Mouse (Mus musculus) forebrain, postnatal 0 days (tissue): ENCODE data around the gene Foxd2. TPM values are rescaled to one million over a fixed set of nuclear protein-coding genes. Genes with fewer than 3 reads are reported as not detected.

ENCODE experiments used
- ATAC-seq: fragments of 200-750 bp; cut with Nextera tagmentation; 2 replicates; pipeline ENCODE4 v1.8.0; 2017; ENCODE audit warnings: mild to moderate bottlenecking, moderate library complexity
- DNase-seq: peaks from one replicate; pipeline ENCODE4 v3.0.0-alpha.2; 2015
- H3K27ac ChIP-seq: fragments of 300-500 bp; sonication (generic); 2 replicates; pipeline ENCODE4 v1.5.1; 2014; ENCODE audit warnings: low read depth, mild to moderate bottlenecking, antibody characterized with exemption, low read length, moderate library complexity, mixed read lengths
- H3K27me3 ChIP-seq: fragments of 300-500 bp; sonication (generic); 2 replicates; pipeline ENCODE4 v1.6.1; 2014; ENCODE audit warnings: mild to moderate bottlenecking, low read length, mixed read lengths; ENCODE audit not compliant: insufficient read depth
- H3K36me3 ChIP-seq: fragments of 300-500 bp; sonication (generic); 2 replicates; pipeline ENCODE4 v1.6.1; 2014; ENCODE audit warnings: mild to moderate bottlenecking, moderate library complexity; ENCODE audit not compliant: insufficient read depth
- H3K4me1 ChIP-seq: fragments of 300-500 bp; sonication (generic); 2 replicates; pipeline ENCODE4 v1.6.1; 2014; ENCODE audit warnings: antibody characterized with exemption; ENCODE audit not compliant: insufficient read depth
- H3K4me2 ChIP-seq: fragments of 300-500 bp; sonication (generic); 2 replicates; pipeline ENCODE4 v1.6.1; 2014; ENCODE audit warnings: low read depth, mild to moderate bottlenecking, moderate library complexity
- H3K4me3 ChIP-seq: fragments of 300-500 bp; sonication (generic); 2 replicates; pipeline ENCODE4 v1.5.1; 2014; ENCODE audit warnings: low read depth, low read length, mixed read lengths
- H3K9ac ChIP-seq: fragments of 300-500 bp; sonication (generic); 2 replicates; pipeline ENCODE4 v1.6.1; 2014; ENCODE audit warnings: mild to moderate bottlenecking
- H3K9me3 ChIP-seq: fragments of 300-500 bp; sonication (generic); 2 replicates; pipeline ENCODE4 v1.6.1; 2016; ENCODE audit warnings: low read length
- CTCF ChIP-seq: sonication (generic); IDR thresholded peaks from 2 replicates; pipeline ENCODE4 v1.5.1; 2016; ENCODE audit warnings: antibody characterized with exemption, control low read depth, low read depth
- WGBS: fragments of 180-500 bp; shearing (Covaris S2); extraction: QIAGEN DNeasy Blood & Tissue Kit; methylation state at CpG from one replicate; pipeline ENCODE4 v1.1.7; 2014; 5-methylcytosine and 5-hydroxymethylcytosine counted together
- polyA plus RNA-seq: library from polyadenylated mRNA; unstranded; fragments of >200 nt; fragmentation: Nextera tagmentation; extraction: Ambion mirVana; gene quantifications from 2 replicates; pipeline ENCODE4 v1.2.1, GENCODE M21; 2015
- total RNA-seq: library from RNA; depleted of rRNA; stranded (reverse); fragments of >200 nt; gene quantifications from 2 replicates; pipeline ENCODE4 v1.2.3, GENCODE M21; 2014; rRNA removed

Foxd2 gene
- total and polyA plus RNA-seq, 2 experiments from 2014 or later: 0.28 to 1.8 TPM

DNA sequence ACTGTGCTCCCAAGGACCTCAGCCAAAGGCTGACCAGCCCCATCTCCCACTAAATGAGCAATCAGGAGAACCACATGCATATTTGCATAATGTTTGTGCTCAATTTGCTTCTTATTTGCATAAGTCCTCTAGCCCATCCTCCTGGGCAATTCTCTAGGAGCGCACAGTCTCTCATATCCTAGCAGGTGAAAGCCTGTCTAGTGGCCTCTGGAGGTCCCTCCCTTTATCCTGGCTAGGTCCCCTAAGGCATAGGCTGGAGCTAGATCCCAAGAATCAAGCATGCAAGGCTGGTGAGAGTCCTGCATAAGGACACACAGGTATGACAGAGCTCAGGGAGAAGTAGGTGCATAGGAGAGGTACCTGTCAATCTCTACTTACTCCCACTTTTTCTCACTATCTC, 26.4 kb downstream of the Foxd2 start:
- Histone ChIP-seq H3K9me3 (no peaks in the 10 kb centered on the region), H3K36me3 (no peaks in the 10 kb centered on the region), H3K4me1 (no peaks in the 10 kb centered on the region), H3K4me3 (no peak overlapping the region), H3K27me3 (no peaks in the 10 kb centered on the region), H3K27ac (no peak overlapping the region), H3K4me2 (no peak overlapping the region), H3K9ac (no peak overlapping the region)
- DNase-seq (no peak), ATAC-seq (no peak)
- TF ChIP-seq CTCF: no peak
- WGBS: 73% methylated on average over 1 of the region's 1 CpGs

DNA sequence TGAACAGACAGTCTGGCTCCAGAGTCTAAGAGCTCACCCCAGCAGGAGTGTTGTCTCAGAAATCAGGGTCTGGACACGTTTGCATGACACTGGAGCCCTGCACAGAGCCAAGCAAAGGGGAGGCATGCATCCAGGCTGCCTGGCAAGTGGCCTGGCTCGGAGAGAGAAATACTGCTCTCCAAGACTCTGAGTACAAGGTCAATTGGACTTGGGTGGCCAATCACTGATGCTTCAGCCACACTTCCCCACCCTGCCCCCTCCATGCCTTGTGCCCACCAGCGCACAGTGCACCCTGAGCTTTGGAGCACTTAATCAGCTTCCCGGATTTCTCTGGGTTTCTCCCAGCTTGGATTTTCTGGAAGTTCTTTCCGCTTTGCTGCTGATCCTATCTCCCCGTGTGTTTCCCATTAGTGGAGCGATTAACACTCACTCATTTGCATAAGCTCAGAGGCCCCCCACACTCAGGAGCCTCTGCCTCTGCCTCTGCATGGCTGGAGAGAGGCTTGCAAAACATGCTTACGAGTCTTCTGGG, 32.2 kb downstream of the Foxd2 start:
- no peak for DNase-seq
- H3K27me3 ChIP-seq: no peaks in the 10 kb centered on the region
- ATAC-seq: no peak; the same call in 1 of the 2 replicates
- H3K9ac ChIP-seq: no peak overlapping the region
- no peaks in the 10 kb centered on the region for H3K4me1 ChIP-seq
- H3K4me3 ChIP-seq: no peak overlapping the region
- no peak overlapping the region for H3K27ac ChIP-seq
- no peak overlapping the region for H3K4me2 ChIP-seq
- 14% methylated on average over 8 of the region's 8 CpGs for WGBS
- no peaks in the 10 kb centered on the region for H3K36me3 ChIP-seq
- TF ChIP-seq CTCF: no peak
- no peaks in the 10 kb centered on the region for H3K9me3 ChIP-seq

DNA sequence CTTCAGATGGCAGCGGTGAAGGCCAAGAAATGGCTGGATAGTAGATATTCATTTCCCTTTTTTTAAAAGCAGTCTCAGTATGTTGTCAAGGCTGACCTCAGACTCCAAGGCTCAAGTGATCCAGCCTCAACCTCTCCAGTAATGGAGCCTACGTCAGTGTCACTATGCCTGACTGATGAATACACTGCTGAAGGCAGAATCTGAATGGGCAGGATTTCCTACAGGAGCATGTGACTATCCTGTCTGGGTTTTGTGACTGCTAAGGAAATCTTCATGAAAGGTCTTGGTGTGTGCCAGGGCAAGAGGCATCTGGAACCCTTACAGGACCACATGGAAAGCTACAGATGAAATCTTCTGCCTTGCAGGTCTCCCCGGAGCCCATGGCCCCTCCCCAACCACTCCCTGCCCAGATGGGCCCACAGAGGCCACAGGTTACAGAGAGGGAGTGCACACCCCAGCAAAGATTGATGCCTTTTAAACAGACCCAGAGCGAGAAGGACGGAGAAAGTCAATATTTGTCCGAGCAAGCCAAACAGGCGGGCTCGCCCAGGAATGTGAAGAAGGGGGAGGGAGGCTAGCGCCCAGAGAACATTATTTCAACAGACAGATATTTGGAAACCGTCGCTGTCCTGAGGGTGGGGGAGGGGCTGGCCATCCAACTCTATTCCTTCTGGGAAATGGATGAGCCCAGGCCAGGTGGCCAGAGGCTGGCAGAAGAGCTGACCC, 38.7 kb downstream of the Foxd2 start:
- H3K9ac ChIP-seq: no peak overlapping the region
- H3K27ac ChIP-seq: no peak overlapping the region
- H3K27me3 ChIP-seq: no peaks in the 10 kb centered on the region
- no peak overlapping the region for H3K4me2 ChIP-seq
- no peaks in the 10 kb centered on the region for H3K4me1 ChIP-seq
- DNase-seq (no peak), ATAC-seq (no peak)
- WGBS: 82% methylated on average over 11 of the region's 11 CpGs
- H3K9me3 ChIP-seq: no peaks in the 10 kb centered on the region
- no peaks in the 10 kb centered on the region for H3K36me3 ChIP-seq
- no peak overlapping the region for H3K4me3 ChIP-seq
- no peak for TF ChIP-seq CTCF

DNA sequence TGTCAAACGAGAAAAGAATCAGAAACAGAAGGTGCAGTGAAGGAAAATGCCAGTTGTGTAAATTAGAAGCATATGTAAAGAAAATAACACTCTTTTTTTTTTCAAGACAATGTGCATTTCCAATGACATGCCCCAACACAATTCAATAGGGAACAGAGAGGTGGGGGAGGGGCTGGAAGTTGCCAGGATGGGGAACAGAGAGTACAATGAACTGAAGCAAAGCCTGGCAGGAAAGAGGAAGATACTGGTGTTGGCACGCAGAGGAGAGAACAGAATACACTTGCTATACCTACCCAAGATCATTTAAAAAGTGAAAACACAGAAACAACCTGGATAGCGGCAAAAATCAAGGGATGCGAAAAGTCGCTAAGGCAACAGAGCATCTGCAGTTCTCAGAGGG, 45.5 kb downstream of the Foxd2 start:
- WGBS: 78% methylated on average over 5 of the region's 5 CpGs
- Histone ChIP-seq H3K9me3 (no peaks in the 10 kb centered on the region), H3K4me3 (no peak overlapping the region), H3K9ac (no peak overlapping the region), H3K27ac (no peak overlapping the region), H3K4me1 (no peaks in the 10 kb centered on the region), H3K36me3 (no peaks in the 10 kb centered on the region), H3K4me2 (no peak overlapping the region), H3K27me3 (no peaks in the 10 kb centered on the region)
- no peak for TF ChIP-seq CTCF
- DNase-seq (no peak), ATAC-seq (no peak)

DNA sequence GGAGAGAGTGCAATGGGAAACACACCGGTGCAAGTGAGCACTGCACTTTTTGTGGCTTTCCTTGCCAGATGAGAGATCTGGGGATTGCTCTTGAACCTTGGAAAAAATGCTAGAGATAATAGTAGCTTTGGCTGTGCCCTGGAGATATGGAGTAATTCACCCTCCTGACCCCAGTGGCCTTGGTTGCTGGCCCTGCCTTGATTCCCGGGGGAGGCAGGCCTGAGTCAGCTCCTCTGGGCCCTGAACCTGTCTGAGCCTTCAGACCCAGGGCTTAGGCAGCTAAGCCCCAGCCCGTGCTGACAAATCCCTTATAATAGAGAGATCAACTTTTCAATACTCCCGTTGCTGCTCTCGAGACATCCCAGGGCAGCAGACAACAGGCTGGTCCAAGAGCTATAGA, 50.2 kb downstream of the Foxd2 start:
- TF ChIP-seq CTCF: no peak
- Histone ChIP-seq H3K4me1 (no peaks in the 10 kb centered on the region), H3K9me3 (no peaks in the 10 kb centered on the region), H3K4me2 (no peak overlapping the region), H3K9ac (no peak overlapping the region), H3K4me3 (no peak overlapping the region), H3K27me3 (no peaks in the 10 kb centered on the region), H3K27ac (no peak overlapping the region), H3K36me3 (no peaks in the 10 kb centered on the region)
- WGBS: 26% methylated on average over 5 of the region's 5 CpGs
- ATAC-seq (no peak), DNase-seq (no peak)

Other genes starting within 250 kb of the Foxd2 start
- gene Gm12830, start 87.2 kb downstream of the Foxd2 start, total RNA-seq: not detected in 2 replicates
- gene Gm12830, start 87.2 kb downstream of the Foxd2 start, polyA plus RNA-seq: not detected in 2 replicates
- gene Foxe3, start 17.1 kb upstream of the Foxd2 start, total RNA-seq: not detected in 2 replicates
- gene Foxe3, start 17.1 kb upstream of the Foxd2 start, polyA plus RNA-seq: not detected in 2 replicates
- gene Cmpk1, start 78.4 kb upstream of the Foxd2 start, total RNA-seq: 120 and 132 TPM in 2 replicates
- gene Cmpk1, start 78.4 kb upstream of the Foxd2 start, polyA plus RNA-seq: 181 and 208 TPM in 2 replicates
- gene Stil, start 91.3 kb upstream of the Foxd2 start, total RNA-seq: 1.5 and 4.2 TPM in 2 replicates
- 1.5 and 2.1 TPM in 2 replicates for gene Stil, start 91.3 kb upstream of the Foxd2 start, polyA plus RNA-seq
- 2.5 and 4.0 TPM in 2 replicates for gene Tal1, start 147.6 kb upstream of the Foxd2 start, total RNA-seq
- 0.34 and 0.54 TPM in 2 replicates for gene Tal1, start 147.6 kb upstream of the Foxd2 start, polyA plus RNA-seq
- gene Pdzk1ip1, start 179.8 kb upstream of the Foxd2 start, total RNA-seq: 1.2 TPM in 1 of 2 replicates, not detected in the other
- gene Pdzk1ip1, start 179.8 kb upstream of the Foxd2 start, polyA plus RNA-seq: 2.4 TPM in 2 replicates
- gene Cyp4x1, start 225.4 kb upstream of the Foxd2 start, total RNA-seq: 14.4 and 18.7 TPM in 2 replicates
- gene Cyp4x1, start 225.4 kb upstream of the Foxd2 start, polyA plus RNA-seq: 4.3 and 8.9 TPM in 2 replicates